ENCODE assay signal across 32 mouse cellular contexts in the genomic region with DNA sequence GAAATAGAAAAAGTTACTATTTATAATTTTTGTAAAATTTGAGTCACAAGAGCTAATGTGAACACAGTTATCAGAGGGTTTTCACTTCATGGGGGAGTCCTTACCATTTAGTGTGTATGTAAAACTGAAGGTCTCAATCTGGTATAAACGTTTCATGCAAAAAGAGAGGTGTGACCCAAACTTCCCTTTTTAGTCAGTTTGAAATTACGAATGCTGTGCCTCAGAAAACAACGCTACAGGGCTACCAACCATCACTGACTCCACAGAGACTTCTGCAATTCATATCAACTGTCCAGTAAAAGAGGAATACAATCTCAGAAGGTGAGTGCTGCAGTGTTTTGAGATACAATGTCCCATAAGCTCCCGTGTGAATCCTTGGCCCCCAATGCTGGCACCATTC.
"Had no signal": no experiment of that assay in that cellular context is flagged by ENCODE, and none has a peak within 500 bp of the region (broad histone marks: within the 10 kb centered on the region; RNA-seq: fewer than 3 reads in every experiment).

No protein-coding gene starts in this region.

- H3K4me1 ChIP-seq: limb, embryonic 10.5 days; limb, embryonic 12.5 days; limb, embryonic 15.5 days; liver, embryonic 12.5 days; liver, embryonic 13.5 days; liver, embryonic 15.5 days; lung, embryonic 15.5 days; megakaryocyte, embryonic 14.5 days; midbrain, embryonic 10.5 days; midbrain, embryonic 12.5 days; midbrain, embryonic 13.5 days; midbrain, embryonic 15.5 days; neural tube, embryonic 12.5 days had no signal

- H3K9me3 ChIP-seq: limb, embryonic 10.5 days; limb, embryonic 12.5 days; limb, embryonic 13.5 days; limb, embryonic 15.5 days; liver, embryonic 12.5 days; liver, embryonic 13.5 days; liver, embryonic 15.5 days; lung, embryonic 15.5 days; midbrain, embryonic 10.5 days; midbrain, embryonic 12.5 days; midbrain, embryonic 13.5 days; midbrain, embryonic 15.5 days; neural tube, embryonic 12.5 days had no signal

- H3K9ac ChIP-seq: limb, embryonic 12.5 days; limb, embryonic 13.5 days; limb, embryonic 15.5 days; liver, embryonic 12.5 days; liver, embryonic 13.5 days; liver, embryonic 14.5 days; liver, embryonic 15.5 days; liver, postnatal 0 days; lung, embryonic 14.5 days; lung, embryonic 15.5 days; midbrain, embryonic 12.5 days; midbrain, embryonic 13.5 days; midbrain, embryonic 15.5 days; neural tube, embryonic 12.5 days had no signal

- H3K4me3 ChIP-seq: limb, embryonic 10.5 days; limb, embryonic 12.5 days; limb, embryonic 13.5 days; limb, embryonic 15.5 days; liver, embryonic 12.5 days; liver, embryonic 13.5 days; liver, embryonic 15.5 days; lung, embryonic 15.5 days; megakaryocyte, embryonic 14.5 days; midbrain, embryonic 10.5 days; midbrain, embryonic 12.5 days; midbrain, embryonic 13.5 days; midbrain, embryonic 15.5 days; myocyte; neural tube, embryonic 12.5 days had no signal

- H3K27ac ChIP-seq: limb, embryonic 10.5 days; limb, embryonic 12.5 days; limb, embryonic 13.5 days; limb, embryonic 15.5 days; liver, embryonic 12.5 days; liver, embryonic 13.5 days; liver, embryonic 14.5 days; liver, embryonic 15.5 days; lung, embryonic 15.5 days; macrophage; midbrain, embryonic 10.5 days; midbrain, embryonic 12.5 days; midbrain, embryonic 13.5 days; midbrain, embryonic 15.5 days; neural tube, embryonic 12.5 days had no signal

- DNase-seq: left cerebral cortex, postnatal 4 days; liver; liver, embryonic 13.5 days; liver, postnatal 0 days; lung, adult 18-20 months; lung, adult 2 months; lung, embryonic 14.5 days; lung, postnatal 10 days; lung, postnatal 14 days; lung, postnatal 36 days; lung, postnatal 4 days; midbrain, embryonic 14.5 days had no signal

- H3K4me2 ChIP-seq: limb, embryonic 12.5 days; limb, embryonic 13.5 days; limb, embryonic 15.5 days; liver, embryonic 11.5 days; liver, embryonic 12.5 days; liver, embryonic 13.5 days; liver, embryonic 15.5 days; lung, embryonic 14.5 days; lung, embryonic 15.5 days; midbrain, embryonic 11.5 days; midbrain, embryonic 12.5 days; midbrain, embryonic 13.5 days; midbrain, embryonic 15.5 days; neural tube, embryonic 12.5 days had no signal

- H3K36me3 ChIP-seq: limb, embryonic 10.5 days; limb, embryonic 12.5 days; limb, embryonic 13.5 days; limb, embryonic 15.5 days; liver, embryonic 12.5 days; liver, embryonic 13.5 days; liver, embryonic 15.5 days; lung, embryonic 15.5 days; midbrain, embryonic 10.5 days; midbrain, embryonic 12.5 days; midbrain, embryonic 13.5 days; midbrain, embryonic 15.5 days; neural tube, embryonic 12.5 days had no signal

- H3K27me3 ChIP-seq: limb, embryonic 12.5 days; limb, embryonic 13.5 days; limb, embryonic 15.5 days; liver, embryonic 12.5 days; liver, embryonic 13.5 days; liver, embryonic 15.5 days; lung, embryonic 15.5 days; megakaryocyte, embryonic 14.5 days; midbrain, embryonic 12.5 days; midbrain, embryonic 13.5 days; midbrain, embryonic 15.5 days; neural tube, embryonic 12.5 days had no signal

- ATAC-seq: liver, embryonic 12.5 days; liver, postnatal 0 days; lung, postnatal 0 days; midbrain, embryonic 13.5 days; midbrain, embryonic 15.5 days; midbrain, embryonic 16.5 days had no signal
